Mouse (Mus musculus) lung, postnatal 0 days (tissue): ENCODE measurements at regions not wholly inside any gene's neighbourhood (a gene's known extent, or its start where the extent isn't known, plus 50 kb on each side); places are given as distances from the start of the nearest gene placed in this dataset.

ENCODE experiments used
- CTCF ChIP-seq: IDR thresholded peaks from 2 replicates; pipeline ENCODE4 v1.5.1; 2016; ENCODE audit warnings: antibody characterized with exemption, mild to moderate bottlenecking
- EP300 ChIP-seq: IDR thresholded peaks from 2 replicates; pipeline ENCODE4 v1.6.1; 2016; ENCODE audit warnings: antibody characterized with exemption, mild to moderate bottlenecking, control low read depth

GRCm38 (mm10) chrX:60780766-60781165, 112.5 kb downstream of the Sox3 start:
- no peak for TF ChIP-seq CTCF
- TF ChIP-seq EP300: no peak
